Mouse (Mus musculus) right cerebral cortex, adult 18-20 months (tissue): ENCODE data around the gene Leng9.
"Not testable (repeated sequence)": the region's sequence is repeated elsewhere in the genome, so short reads cannot be mapped to it uniquely, and the experiment has no call there.

Experiments
- DNase-seq: peaks from one replicate; pipeline ENCODE4 v3.0.0; 2022; ENCODE audit warnings: mixed read lengths

The Leng9 gene

DNA sequence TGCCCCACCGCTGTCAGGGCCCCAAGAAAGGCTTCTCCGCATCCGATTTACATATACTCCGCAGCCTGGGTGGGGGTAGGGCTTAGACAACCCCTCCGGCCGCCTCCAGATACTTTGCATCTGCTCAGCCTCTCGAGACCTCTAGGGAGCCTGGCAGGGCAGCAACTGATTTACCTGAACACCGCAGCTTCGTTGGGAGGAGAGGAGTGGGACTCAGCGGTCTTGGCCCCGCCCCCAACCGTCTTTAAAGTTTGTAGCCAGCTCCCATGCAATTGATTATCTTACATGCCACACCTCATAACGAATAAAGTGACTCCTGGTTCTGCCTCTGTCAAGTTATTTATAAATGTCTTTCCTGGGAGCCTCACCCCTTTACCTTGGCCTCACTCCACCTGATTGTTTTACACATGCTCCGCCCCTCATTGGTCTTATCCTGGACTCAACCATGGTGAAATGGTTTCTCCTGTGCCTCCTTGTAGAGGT lies at the start of gene Leng9:
Gene Leng9 (minus strand): TSS at position 316 of the 483 bp plus-strand sequence.
- DNase-seq = no peak

GRCm38 (mm10) chr7:4178438-4178837 lies 28.3 kb upstream of the Leng9 start:
- no peak for DNase-seq

- no peak for DNase-seq
Observed at GRCm38 (mm10) chr7:4170193-4170938, 20.2 kb upstream of the Leng9 start.

DNA sequence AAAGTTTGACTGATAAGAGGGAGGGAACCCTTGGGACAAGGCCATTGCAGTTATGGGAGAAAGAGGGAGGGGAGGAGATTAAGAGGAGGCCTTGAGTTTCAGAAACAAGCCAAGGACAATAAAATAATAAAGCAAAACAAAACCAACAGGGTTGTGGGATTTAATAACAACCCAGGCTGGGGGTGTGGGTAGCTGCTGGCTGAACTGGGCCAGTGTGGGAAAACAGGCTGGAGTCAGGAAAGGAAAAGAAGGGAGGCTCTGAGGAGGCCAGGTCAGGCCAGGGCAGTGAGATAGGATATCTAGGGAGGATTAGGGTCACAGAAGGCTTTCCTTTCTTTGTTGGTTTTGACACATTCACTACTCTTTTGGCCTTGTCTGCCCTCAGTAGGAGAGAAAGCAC lies 16.9 kb upstream of the Leng9 start:
- DNase-seq = no peak

DNA sequence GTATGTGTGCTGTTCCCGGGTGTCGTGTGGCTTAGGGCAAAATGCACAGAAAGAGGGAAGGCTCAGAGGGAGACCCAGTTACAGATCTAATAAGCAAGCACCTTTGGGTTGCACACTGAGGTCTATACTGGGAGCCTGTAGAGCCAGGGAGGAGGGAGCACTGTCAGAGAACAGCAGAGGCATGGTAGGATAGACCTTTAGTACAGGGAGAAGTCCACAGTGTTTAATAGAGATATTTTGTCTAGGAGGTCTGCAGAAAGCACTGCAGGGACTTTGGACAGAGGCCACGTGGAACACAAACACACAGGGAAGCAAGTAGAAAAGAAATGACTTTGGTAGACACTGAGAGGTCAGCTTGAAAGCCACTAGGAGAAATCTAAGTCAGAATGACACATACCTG lies 15.1 kb upstream of the Leng9 start:
- no peak for DNase-seq

- no peak for DNase-seq
Observed at GRCm38 (mm10) chr7:4164090-4164910, 14.1 kb upstream of the Leng9 start, which contains the start of gene Cdc42ep5. TSS of gene Cdc42ep5 (minus strand) at chr7:4164860.

DNA sequence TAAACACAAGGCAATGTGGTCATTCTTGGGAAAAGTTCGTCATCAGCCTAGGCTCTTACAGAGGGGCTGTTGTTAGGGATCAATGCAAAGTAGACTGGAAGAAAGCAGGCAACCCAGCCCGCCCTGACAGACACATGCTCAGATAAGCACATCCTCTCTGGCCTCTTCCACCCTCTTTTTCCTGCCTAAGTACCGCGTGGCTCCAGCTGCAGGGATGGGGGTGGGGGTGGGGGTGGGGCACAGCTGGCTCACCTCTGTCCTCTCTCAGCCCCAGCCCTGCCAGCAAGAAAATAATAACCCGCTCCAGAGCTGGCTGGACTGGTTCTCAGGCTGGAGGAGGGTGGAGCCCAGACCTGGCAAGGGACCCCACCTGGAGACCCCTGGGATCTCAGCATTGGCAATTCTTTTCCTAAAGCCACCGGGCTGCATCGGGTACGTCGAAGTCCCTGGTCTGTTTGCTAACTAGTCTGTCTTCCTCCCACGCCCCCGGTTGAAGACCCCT lies 13.4 kb upstream of the Leng9 start:
- no peak for DNase-seq

DNA sequence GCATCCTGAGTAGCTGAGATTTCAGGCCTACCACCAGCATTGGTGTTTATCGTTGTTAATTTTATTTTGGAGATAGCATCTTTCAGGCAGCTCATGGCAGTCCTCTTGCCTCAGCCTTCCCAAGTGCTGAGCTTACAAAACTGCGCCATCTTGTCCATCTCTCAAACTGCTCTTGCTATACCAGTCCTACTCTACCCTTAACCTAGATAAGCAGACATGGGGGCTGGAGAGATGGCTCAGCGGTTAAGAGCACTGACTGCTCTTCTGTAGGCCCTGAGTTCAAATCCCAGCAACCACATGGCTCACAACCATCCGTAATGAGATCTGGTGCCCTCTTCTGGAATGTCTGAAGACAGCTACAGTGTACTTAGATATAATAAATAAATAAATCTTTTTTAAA lies 11.4 kb upstream of the Leng9 start:
- DNase-seq = not testable (repeated sequence)

- DNase-seq = no peak
Observed at GRCm38 (mm10) chr7:4154976-4155375, 4.8 kb upstream of the Leng9 start.

GRCm38 (mm10) chr7:4154356-4154755 lies 4.2 kb upstream of the Leng9 start:
- DNase-seq = no peak

DNA sequence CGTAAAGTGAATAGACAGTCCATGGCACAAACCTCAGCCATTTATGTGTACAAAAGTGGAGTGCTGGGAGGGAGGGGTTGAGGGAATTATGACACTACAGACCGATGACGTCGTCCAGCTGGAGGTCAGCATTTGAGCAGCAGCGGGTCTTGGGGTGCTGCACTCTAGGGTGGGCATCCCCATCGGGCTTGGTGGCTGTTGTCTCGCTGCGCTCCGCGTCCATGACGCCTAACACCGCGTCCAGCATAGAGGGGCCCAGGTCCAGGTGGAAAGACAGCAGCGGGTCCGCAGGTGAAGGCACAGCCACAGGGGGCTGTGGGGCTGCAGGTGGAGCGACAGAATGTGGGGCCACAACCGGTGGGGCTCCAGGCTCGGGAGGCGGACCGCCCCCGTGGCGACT lies 1.1 kb upstream of the Leng9 start:
- DNase-seq = no peak

DNA sequence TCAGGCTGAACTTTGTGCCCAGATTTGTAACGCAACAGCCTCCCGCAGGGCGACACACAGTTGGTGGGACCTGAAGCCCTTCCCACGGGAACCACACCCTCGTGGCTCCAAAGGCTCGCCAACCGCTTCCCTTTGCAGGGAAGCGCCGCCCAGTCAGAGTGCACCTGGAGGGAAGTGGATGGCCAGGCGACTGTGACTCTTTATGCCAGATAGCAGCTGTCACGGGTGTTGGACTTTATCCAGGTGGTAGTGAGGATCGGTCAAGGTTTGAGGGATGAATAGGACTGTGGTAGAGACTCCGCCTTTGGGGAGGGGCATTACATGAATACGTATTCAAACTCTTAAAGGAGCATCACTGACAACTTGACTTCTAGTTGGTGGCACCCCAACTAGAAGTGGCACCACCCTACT lies 642 bp upstream of the Leng9 start:
- peak; percentile 61 for DNase-seq

- peak; percentile 90 for DNase-seq
Observed at GRCm38 (mm10) chr7:4149209-4150054, 742 bp downstream of the Leng9 start.

- no peak for DNase-seq
Observed at GRCm38 (mm10) chr7:4148341-4149208, 1.6 kb downstream of the Leng9 start.

DNA sequence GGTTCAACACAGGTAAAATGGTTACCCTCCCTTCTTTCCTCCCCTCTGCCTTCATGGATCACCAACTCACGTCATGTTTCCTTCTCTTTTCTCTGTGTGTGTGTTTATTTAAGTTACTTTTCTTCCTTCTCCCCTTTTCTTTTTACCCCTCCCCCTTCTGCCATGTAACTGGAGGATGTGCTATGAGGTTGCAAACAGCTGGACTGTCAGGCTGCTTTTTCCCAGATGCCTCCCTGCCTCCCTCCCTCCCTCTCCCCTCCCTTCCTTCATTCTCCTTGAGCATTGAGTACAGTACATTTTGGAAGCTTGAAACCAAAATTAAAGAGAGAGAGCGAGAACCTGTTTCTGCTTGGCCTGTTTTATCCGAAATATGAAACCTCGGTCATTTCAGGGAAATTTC lies 2.3 kb downstream of the Leng9 start:
- no peak for DNase-seq

- no peak for DNase-seq
Observed at GRCm38 (mm10) chr7:4147371-4147770, 2.8 kb downstream of the Leng9 start.

DNA sequence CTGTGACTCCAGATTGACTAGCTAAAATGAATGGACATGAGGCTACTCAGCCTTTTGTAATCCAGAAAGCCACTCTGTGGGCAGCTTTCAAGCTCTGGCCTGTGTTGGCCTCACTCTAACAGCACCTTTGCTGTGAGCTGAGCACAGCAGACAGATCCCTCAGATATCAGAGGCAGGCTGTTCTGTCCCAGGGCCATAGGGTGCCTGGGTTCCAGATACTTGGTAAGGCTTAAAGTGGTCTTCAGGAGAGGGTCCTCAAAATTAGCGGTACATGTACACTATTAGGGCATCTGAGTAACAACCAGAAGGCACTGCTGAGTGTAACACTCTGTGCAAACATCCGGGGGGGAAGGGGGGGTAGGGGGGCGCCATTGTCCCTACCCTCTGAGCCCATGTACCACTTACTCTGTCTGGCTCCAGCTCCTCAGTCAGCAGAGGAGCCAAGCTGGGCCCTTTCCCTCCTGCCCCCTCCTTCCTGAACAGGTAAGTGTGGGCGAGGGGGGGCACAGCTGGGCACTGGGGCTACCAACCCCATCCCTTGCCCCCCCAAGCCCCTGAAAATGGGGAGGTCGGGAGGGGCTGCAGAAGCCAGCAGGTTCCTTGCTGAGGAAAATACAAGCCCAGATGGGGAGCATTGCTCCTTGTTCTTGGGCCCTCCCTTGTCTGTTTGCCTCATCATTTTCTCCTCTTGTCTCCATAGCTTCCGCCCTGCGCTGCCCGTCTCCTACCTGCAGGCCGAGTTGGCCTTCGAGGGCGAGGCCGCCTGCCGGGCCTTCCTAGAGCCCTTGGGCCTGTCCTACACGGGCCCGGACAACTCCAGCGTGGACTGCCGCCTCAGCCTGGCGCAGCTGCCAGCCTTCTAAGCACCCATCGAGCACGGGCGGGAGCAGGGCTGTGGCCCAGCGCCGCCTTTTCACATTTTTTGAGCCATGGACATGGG lies 3.7 kb downstream of the Leng9 start:
- DNase-seq = no peak

GRCm38 (mm10) chr7:4145552-4146190 lies 4.5 kb downstream of the Leng9 start:
- DNase-seq = no peak

DNA sequence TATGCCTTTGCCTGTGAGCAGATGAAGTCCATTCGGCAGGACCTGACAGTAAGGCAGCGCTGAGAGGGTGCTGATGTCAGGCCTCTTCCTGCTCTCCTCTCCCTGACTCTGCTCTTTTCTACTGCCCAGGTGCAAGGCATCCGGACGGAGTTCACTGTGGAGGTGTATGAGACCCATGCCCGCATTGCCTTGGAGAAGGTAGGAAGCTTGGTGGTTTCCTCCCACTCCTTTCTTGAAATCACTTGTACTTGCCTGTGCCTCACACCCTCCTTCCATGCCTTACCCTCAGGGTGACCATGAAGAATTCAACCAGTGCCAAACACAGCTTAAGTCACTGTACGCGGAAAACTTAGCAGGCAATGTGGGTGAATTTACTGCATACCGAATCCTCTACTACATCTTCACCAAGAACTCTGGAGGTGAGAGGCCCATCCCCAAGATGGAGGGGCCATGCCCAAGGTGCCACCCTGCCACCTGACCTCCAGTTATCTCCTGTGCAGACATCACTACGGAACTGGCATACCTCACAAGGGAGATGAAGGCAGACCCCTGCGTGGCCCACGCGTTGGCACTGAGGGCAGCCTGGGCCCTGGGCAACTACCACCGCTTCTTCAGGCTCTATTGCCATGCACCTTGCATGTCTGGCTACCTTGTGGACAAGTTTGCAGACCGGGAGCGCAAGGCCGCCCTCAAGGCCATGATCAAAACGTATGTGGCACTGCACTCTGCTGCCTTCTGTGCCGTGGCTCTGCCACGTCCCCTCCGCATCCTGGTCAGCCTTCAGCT lies 5.2 kb downstream of the Leng9 start:
- no peak for DNase-seq
